Mouse (Mus musculus) testis, adult 2 months (tissue): ENCODE measurements around the gene Phf7. TPM values are rescaled to one million over a fixed set of nuclear protein-coding genes. Genes with fewer than 3 reads are reported as not detected.

ENCODE experiments used
- H3K27ac ChIP-seq: fragments of 200-500 bp; 2 replicates; pipeline ENCODE4 v1.5.1; 2012; ENCODE audit warnings: low read depth, low read length; ENCODE audit not compliant: control insufficient read depth, insufficient read depth
- H3K27me3 ChIP-seq: fragments of 200-500 bp; 2 replicates; pipeline ENCODE4 v1.6.1; 2012; ENCODE audit warnings: mild to moderate bottlenecking, low read length, moderate library complexity; ENCODE audit not compliant: control insufficient read depth, insufficient read depth
- H3K36me3 ChIP-seq: fragments of 200-500 bp; 2 replicates; pipeline ENCODE4 v1.6.1; 2012; ENCODE audit warnings: mild to moderate bottlenecking, low read length; ENCODE audit not compliant: control insufficient read depth, insufficient read depth
- H3K4me1 ChIP-seq: fragments of 200-500 bp; 2 replicates; pipeline ENCODE4 v1.6.1; 2012; ENCODE audit warnings: low read length; ENCODE audit not compliant: control insufficient read depth, insufficient read depth
- H3K4me3 ChIP-seq: fragments of 200-500 bp; 2 replicates; pipeline ENCODE4 v1.5.1; 2012; ENCODE audit warnings: low read depth, mild to moderate bottlenecking, low read length, moderate library complexity, mixed read lengths; ENCODE audit not compliant: control insufficient read depth
- CTCF ChIP-seq: fragments of 200-500 bp; IDR thresholded peaks from 2 replicates; pipeline ENCODE4 v1.5.1; 2012; ENCODE audit warnings: low read depth, mild to moderate bottlenecking, inconsistent platforms, low read length, moderate library complexity; ENCODE audit not compliant: control insufficient read depth, insufficient read depth, insufficient replicate concordance
- POLR2A ChIP-seq: fragments of 200-500 bp; IDR thresholded peaks from 2 replicates; pipeline ENCODE4 v1.6.1; 2012; ENCODE audit warnings: low read depth, mild to moderate bottlenecking, inconsistent platforms, low read length, moderate library complexity; ENCODE audit not compliant: control insufficient read depth
- polyA plus RNA-seq: library from polyadenylated mRNA; depleted of rRNA; stranded (reverse); fragments of >200 nt; gene quantifications from 2 replicates; pipeline ENCODE4 v1.2.3, GENCODE M21; 2012; rRNA removed

The Phf7 gene
- polyA plus RNA-seq, 1 experiment: 1,194 TPM

- peak overlapping the region; percentile 48; the same call in 1 of the 2 replicates for H3K27ac ChIP-seq
- H3K4me1 ChIP-seq: peaks cover 2% of the 10 kb centered on the region; the same call in 1 of the 2 replicates
- TF ChIP-seq CTCF: no peak
- no peak for TF ChIP-seq POLR2A
- no peak overlapping the region for H3K4me3 ChIP-seq
- H3K27me3 ChIP-seq: no peaks in the 10 kb centered on the region
- no peaks in the 10 kb centered on the region for H3K36me3 ChIP-seq
Measured at GRCm38 (mm10) chr14:31194891-31195513, 56.1 kb downstream of the Phf7 start.

GRCm38 (mm10) chr14:31194441-31194840 lies 56.7 kb downstream of the Phf7 start:
- H3K4me3 ChIP-seq: no peak overlapping the region
- TF ChIP-seq POLR2A: no peak
- TF ChIP-seq CTCF: no peak
- no peaks in the 10 kb centered on the region for H3K27me3 ChIP-seq
- no peak overlapping the region for H3K27ac ChIP-seq
- H3K36me3 ChIP-seq: no peaks in the 10 kb centered on the region
- H3K4me1 ChIP-seq: peaks cover 2% of the 10 kb centered on the region; the same call in 1 of the 2 replicates

- H3K27ac ChIP-seq: no peak overlapping the region
- TF ChIP-seq POLR2A (no peak), CTCF (no peak)
- peaks cover 2% of the 10 kb centered on the region; the same call in 1 of the 2 replicates for H3K4me1 ChIP-seq
- H3K27me3 ChIP-seq: no peaks in the 10 kb centered on the region
- H3K36me3 ChIP-seq: no peaks in the 10 kb centered on the region
- no peak overlapping the region for H3K4me3 ChIP-seq
Measured at GRCm38 (mm10) chr14:31193791-31194190, 57.3 kb downstream of the Phf7 start.

- no peak overlapping the region for H3K4me3 ChIP-seq
- TF ChIP-seq POLR2A: no peak
- TF ChIP-seq CTCF: no peak
- no peak overlapping the region for H3K27ac ChIP-seq
- H3K4me1 ChIP-seq: peaks cover 2% of the 10 kb centered on the region; the same call in 1 of the 2 replicates
- no peaks in the 10 kb centered on the region for H3K36me3 ChIP-seq
- H3K27me3 ChIP-seq: no peaks in the 10 kb centered on the region
Measured at GRCm38 (mm10) chr14:31191936-31192335, 59.2 kb downstream of the Phf7 start.

GRCm38 (mm10) chr14:31189348-31189747 lies 61.8 kb downstream of the Phf7 start:
- H3K4me1 ChIP-seq: no peaks in the 10 kb centered on the region
- TF ChIP-seq POLR2A (no peak), CTCF (no peak)
- no peak overlapping the region; the same call in 1 of the 2 replicates for H3K27ac ChIP-seq
- no peak overlapping the region for H3K4me3 ChIP-seq
- no peaks in the 10 kb centered on the region for H3K36me3 ChIP-seq
- H3K27me3 ChIP-seq: no peaks in the 10 kb centered on the region

GRCm38 (mm10) chr14:31188771-31189181 lies 62.3 kb downstream of the Phf7 start:
- Histone ChIP-seq H3K27ac (no peak overlapping the region; the same call in 1 of the 2 replicates), H3K4me3 (no peak overlapping the region)

More at GRCm38 (mm10) chr14:31188771-31189181, 62.3 kb downstream of the Phf7 start:
- H3K27me3 ChIP-seq: no peaks in the 10 kb centered on the region
- TF ChIP-seq POLR2A (no peak), CTCF (no peak)
- H3K36me3 ChIP-seq: no peaks in the 10 kb centered on the region
- no peaks in the 10 kb centered on the region for H3K4me1 ChIP-seq

Other genes with a start within 250 kb of the Phf7 start
- gene Glt8d1, start 249.9 kb downstream of the Phf7 start, polyA plus RNA-seq: 170 and 200 TPM in 2 replicates
- gene Spcs1, start 249.6 kb downstream of the Phf7 start, polyA plus RNA-seq: 613 and 684 TPM in 2 replicates
- gene Pbrm1, start 232.2 kb downstream of the Phf7 start, polyA plus RNA-seq: 8.3 and 8.5 TPM in 2 replicates
- 16.2 and 18.1 TPM in 2 replicates for gene Gnl3, start 232.2 kb downstream of the Phf7 start, polyA plus RNA-seq
- 8.9 and 11.8 TPM in 2 replicates for gene Smim4, start 122.4 kb downstream of the Phf7 start, polyA plus RNA-seq
- gene Nt5dc2, start 120.3 kb downstream of the Phf7 start, polyA plus RNA-seq: 24.4 and 27.4 TPM in 2 replicates
- gene Stab1, start 82.7 kb downstream of the Phf7 start, polyA plus RNA-seq: 8.0 and 9.2 TPM in 2 replicates
- gene Tnnc1, start 43.0 kb downstream of the Phf7 start, polyA plus RNA-seq: 0.48 and 0.59 TPM in 2 replicates
- 62.1 and 63.8 TPM in 2 replicates for gene Nisch, start 34.4 kb downstream of the Phf7 start, polyA plus RNA-seq
- 0.65 and 0.79 TPM in 2 replicates for gene Sema3g, start 33.5 kb downstream of the Phf7 start, polyA plus RNA-seq
- gene Bap1, start 133 bp upstream of the Phf7 start, polyA plus RNA-seq: 84.1 and 84.7 TPM in 2 replicates
- 54.0 and 54.2 TPM in 2 replicates for gene Dnah1, start 72.6 kb upstream of the Phf7 start, polyA plus RNA-seq
- gene Capn7, start 85.3 kb upstream of the Phf7 start, polyA plus RNA-seq: 6.5 and 8.5 TPM in 2 replicates
- 39.6 and 41.2 TPM in 2 replicates for gene Sh3bp5, start 184.8 kb upstream of the Phf7 start, polyA plus RNA-seq
- gene Eaf1, start 243.1 kb upstream of the Phf7 start, polyA plus RNA-seq: 27.1 and 37.5 TPM in 2 replicates
- gene Mettl6, start 243.7 kb upstream of the Phf7 start, polyA plus RNA-seq: 30.9 and 35.4 TPM in 2 replicates